Mouse (Mus musculus) brain, embryonic 14.5 days (tissue): ENCODE measurements at regions not wholly inside any gene's neighbourhood (a gene's known extent, or its start where the extent isn't known, plus 50 kb on each side); places are given as distances from the start of the nearest gene placed in this dataset.

Experiments
- DNase-seq: peaks from one replicate; pipeline ENCODE4 v3.0.0-alpha.2; 2011; ENCODE audit warnings: low read depth
- CTCF ChIP-seq: fragments of 200-500 bp; IDR thresholded peaks from 2 replicates; pipeline ENCODE4 v1.5.1; 2012; ENCODE audit warnings: inconsistent platforms, mild to moderate bottlenecking, moderate library complexity, borderline replicate concordance; ENCODE audit not compliant: insufficient read depth, insufficient read length; ENCODE audit errors: extremely low read depth
- POLR2A ChIP-seq: fragments of 200-500 bp; IDR thresholded peaks from 2 replicates; pipeline ENCODE4 v1.6.1; 2012; ENCODE audit warnings: mild to moderate bottlenecking, inconsistent platforms, borderline replicate concordance; ENCODE audit not compliant: poor library complexity, insufficient read depth, insufficient read length, severe bottlenecking; ENCODE audit errors: extremely low read depth

DNA sequence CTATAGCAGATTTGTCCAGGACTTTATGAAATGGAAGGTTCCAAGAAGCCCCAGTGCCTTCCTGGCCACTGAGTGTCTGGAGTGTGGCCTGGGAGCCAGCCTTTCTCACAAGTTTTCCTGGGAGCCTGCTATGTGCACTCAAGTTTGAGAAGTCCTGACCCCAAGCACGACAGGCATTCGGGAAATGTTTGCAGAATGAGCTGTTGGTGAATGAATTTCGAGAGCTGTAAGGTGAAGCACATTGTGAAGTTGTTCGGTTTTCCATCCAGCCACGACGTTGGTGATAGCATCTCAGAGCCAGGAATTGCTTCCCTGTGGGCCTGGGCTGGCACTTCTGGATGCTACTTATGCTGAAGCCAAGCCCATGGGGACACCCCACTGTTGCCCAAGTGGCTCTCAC, 88.9 kb downstream of the Vegfa start:
- DNase-seq, result no peak
- no peak for TF ChIP-seq CTCF
- no peak for TF ChIP-seq POLR2A

DNA sequence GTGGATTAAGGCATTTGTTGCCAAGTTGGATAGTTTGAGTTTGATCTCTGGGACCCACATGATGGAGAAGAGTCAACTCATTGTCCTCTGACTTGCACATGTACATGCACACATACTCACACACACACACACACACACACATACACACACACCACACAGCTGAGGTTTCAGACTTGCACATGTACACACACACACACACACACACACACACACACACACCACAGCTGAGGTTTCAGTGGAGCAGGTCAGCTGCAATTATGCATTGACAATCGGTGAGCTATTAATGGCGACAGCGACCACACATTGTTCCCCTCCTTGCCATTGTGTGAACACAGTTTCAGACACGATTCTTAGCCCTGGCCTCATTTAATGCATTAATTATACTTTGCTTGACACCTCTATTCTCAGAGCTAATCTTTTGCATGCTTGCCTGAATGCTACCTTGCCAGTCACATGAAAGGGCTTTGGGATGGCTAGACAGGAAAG, 90.2 kb downstream of the Vegfa start:
- no peak for TF ChIP-seq CTCF
- no peak for TF ChIP-seq POLR2A
- peak; percentile 25 for DNase-seq

DNA sequence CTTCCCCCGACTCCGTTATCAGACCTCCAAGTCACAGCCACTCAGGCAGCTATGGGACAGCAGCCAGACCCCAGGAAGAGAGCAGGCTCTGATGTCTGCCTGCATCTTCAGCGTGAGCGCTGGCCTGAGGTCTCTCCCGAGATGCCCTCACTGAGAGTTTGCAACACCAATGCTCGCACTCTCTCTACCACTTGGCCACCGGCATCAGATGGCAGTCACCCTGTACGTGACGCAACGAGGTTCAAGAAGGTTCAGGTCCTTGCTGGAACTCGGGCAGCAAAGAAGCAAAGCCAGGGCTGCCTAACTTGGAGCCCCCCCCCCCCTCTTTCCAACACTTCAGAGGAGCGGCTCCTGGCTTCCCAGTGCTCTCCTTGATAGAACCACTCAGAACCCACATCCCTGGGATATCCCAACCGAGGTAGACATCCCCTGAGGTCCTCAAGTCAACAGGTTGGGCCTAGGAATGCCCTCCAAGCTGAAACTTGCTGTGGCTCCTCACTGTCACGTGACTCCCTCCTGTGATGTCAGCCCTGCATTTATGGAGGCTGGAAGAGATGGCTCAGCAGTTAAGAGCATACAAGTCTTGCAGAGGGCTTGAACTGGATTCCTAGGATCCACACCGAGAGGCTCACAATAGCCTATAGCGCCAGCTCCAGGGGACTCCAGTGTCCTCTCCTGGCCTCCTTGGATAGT, 91.9 kb downstream of the Vegfa start:
- no peak for DNase-seq
- TF ChIP-seq POLR2A, result no peak
- TF ChIP-seq CTCF, result no peak

DNA sequence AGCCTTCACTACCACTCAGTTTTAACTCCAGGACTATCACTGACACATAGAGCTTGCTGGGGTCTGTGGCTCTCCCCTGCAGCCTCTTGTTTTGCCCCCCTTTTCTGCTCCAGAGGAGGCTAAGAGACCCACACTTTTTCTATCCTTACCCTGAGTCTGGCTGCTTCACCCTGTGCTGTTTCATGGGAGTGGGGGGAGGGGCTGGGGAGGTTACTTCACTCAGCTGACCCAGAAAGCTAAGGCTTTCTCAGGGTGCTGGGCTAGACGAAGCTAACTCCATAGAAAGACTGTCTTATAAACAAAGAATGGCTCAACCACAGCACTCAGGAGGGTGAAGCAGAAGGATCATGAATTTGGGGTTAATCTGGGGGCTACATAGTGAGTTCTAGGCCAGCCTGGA, 93.9 kb downstream of the Vegfa start:
- TF ChIP-seq POLR2A, result no peak
- no peak for TF ChIP-seq CTCF
- DNase-seq, result no peak

DNA sequence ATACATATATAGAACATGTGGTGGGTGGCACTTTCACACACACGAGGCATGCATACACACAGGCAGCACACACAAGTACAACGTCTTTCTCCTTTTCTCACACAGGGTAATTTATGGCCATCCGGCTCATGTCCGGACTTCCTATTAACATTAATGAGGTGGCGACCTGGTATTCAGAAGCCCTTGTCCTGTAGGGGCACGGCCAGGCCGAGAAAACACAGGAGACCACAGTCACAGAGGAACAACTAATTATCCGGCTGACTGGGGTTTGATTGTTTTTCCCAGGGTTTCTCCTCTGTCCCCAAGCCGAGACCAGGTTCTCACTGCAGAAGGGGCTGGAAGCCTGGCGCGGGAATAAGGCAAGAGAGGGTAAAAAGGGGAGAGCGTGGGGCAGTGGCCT, 95.6 kb downstream of the Vegfa start:
- no peak for TF ChIP-seq CTCF
- DNase-seq, result no peak

DNA sequence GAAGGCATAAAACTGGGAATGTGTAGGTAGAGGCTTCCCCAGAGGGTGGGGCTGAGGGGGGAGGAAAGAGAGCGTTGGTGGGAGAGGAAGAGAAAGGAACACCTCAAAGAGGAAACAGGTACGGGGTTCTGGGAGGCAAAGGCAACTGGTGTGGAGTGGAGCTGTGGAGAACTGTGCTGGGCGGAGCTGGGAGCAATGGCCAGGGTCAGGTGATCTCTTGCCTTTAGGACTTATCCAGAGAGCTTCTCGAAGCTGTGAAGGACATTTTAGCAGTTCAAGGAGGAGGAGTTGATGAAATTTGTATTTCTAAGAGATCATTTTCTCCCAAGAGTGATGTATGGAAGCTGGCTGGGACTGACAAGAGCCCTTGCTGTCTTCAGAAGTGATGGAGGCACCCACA, 96.9 kb downstream of the Vegfa start:
- no peak for DNase-seq
- TF ChIP-seq CTCF, result no peak
- TF ChIP-seq POLR2A, result no peak

DNA sequence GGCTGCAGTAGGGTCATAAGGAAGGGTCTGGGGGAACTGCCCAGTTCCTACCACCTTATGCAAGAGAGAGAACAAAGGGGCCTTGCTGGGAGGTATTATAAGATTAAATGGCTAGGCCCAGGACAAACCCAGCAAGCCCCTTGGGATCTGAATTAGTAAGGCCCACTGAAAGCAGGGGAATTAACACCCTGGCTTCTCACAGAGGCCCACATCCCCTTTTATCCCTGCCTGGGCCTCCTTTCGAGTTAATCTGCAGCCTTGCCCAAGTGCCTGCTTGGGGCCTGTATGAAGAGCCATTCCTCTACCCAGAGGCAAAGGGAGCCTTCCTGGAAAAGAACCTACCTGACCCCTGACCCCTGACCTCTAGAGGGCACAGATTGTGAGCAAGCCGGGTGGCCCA, 98.2 kb downstream of the Vegfa start:
- peak; percentile 43 for DNase-seq
- no peak for TF ChIP-seq POLR2A

DNA sequence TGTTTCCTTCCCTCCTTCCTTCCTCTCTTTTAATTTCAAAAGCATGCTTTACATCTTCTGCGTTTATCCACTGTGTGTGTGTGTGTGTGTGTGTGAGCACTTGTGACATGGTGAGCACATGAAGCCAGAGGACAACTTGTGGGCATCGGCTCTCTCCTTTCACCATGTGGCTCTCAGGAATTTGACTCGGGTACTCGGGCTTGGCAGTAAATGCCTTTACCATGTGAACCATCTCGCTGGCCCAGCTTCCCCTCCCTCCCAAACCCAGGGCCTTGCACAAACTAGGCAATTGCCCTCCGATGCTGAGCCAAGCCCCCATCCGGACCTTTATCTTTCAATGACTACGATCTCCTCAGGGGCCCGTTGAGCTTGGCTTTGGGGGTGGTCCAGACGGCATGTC, 99.1 kb downstream of the Vegfa start:
- DNase-seq, result no peak
- TF ChIP-seq CTCF (no peak), POLR2A (no peak)

DNA sequence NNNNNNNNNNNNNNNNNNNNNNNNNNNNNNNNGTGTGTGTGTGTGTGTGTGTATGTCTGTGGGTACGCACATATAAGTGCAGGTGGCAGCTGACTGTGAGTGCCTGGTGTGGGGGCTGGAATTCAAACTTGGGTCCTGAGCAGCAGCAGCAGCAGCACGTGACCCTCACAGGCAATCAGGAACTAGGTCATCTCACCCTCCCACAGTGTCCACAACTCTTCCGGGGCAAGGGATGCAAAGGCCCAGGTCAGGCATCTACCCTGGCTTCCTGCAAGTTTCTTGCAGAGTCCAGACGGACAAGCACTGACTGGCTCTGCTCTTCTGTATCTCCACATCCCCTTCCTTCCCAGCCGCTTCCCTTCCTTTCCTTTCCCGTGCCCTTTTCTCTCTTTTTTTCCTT, 99.6 kb downstream of the Vegfa start:
- no peak for TF ChIP-seq CTCF
- no peak for TF ChIP-seq POLR2A
- no peak for DNase-seq

DNA sequence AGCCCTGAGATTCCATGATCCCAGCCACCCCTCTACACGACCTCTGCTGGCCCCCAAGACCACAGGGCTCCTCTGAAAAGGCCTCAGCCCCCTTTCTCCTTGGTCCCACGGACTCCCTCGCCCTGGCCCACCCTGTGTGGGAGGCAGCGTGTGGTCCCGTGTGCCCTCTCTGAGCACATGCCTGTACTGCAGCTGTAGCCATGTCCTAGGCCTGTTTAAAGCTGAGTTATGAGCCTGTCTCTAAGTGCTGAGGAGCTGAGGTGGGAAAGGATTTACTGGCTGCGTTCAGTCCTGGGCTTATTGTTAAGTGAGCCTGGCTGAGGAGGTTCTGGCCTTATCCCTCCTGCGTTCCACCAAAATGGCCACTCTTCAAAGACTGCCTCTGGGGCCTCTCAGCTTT, 102.6 kb downstream of the Vegfa start:
- no peak for TF ChIP-seq CTCF
- no peak for TF ChIP-seq POLR2A

DNA sequence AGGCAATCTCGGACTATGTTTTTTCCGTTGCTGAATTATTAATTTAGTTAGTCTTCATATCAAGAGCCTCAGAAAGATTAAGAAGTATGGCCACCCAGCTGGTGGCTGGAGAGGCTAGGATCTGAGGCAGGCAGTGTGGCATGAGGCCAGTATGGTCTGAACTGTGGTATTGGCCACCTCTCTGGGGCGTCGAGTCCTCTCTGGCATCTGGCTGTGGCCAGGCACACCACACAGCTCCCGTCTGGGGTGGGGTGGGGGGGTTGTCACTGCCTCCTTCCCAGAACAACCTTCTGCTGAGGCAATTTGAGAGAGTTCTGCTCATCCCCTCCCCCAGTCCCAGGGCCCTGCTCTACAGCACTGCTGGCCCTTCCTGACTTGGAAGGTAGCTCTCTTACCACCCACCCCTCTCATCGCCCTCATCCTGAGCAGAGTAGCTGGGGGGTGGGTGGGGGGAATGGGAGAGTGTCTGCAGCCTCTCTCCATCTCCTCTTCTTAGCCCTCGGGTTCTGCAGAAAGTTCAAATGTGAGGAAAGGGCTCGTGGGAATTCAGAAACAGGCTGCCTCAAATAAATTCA, 103.2 kb downstream of the Vegfa start:
- TF ChIP-seq CTCF (no peak), POLR2A (no peak)
- no peak for DNase-seq

More for the DNA sequence above, 102.6 kb downstream of the Vegfa start:
- DNase-seq, result no peak

DNA sequence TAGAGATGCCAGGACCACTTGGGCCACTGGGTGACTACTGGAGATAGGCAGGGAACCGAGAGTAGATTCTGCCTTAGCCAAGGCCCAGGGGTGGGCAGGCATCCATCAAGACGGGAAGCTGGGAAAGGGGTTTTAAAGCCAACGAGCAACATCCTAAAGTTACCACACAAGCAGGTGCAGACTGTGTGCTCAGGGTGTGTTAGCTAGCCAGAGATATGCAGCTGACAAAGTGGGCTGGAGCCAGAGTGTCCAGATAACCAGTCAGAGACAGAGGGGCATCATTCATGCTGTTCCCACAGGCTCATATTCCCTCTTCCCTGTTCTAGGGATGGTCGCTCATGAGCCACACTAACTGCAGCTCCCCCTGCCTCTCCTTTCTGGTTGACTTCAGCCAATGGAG, 104.2 kb downstream of the Vegfa start:
- DNase-seq, result no peak
- TF ChIP-seq POLR2A (no peak), CTCF (no peak)

DNA sequence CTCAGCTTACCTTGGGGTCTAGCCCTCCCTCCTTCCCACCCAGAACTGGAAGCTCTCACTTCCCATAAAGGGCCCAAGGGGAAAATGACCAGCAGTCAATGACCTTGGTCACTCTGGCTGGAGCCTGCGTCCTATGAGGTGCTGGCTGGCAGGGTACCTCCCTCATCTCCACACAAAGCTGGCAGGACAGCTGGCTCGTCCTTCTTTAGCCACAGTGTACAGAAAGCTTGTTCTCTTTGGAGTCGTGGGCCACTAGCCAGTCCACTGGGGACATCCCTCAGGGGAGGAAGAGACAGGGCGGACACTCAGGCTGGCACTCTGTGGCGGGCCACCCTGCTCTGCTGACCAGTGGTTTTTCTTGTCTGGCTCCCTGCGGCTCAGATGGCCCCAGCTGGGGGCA, 106.3 kb downstream of the Vegfa start:
- no peak for DNase-seq
- TF ChIP-seq CTCF, result no peak
- no peak for TF ChIP-seq POLR2A

DNA sequence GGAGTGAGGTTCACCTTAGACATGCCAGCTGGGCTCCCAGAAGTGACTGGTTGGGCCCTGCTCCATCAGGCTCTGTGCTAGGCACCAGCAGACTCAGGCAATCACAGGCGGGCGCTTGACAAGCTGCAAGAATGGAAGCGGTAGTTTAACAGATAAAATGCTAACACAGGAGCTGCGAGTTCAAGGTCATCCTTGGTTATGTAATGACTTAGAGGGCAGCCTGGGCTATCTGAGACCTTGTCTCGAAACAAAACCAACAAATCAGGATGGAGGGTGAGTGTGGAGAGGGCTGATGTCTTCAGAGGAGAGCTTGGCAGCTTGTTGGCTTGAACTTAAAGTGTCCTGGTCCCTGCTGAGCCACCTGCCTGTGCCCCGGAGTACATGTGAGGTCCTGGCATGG, 107.6 kb downstream of the Vegfa start:
- TF ChIP-seq CTCF (no peak), POLR2A (no peak)
- no peak for DNase-seq
